Mouse (Mus musculus): Measurements from ENCODE around the gene Mllt6.

DNA sequence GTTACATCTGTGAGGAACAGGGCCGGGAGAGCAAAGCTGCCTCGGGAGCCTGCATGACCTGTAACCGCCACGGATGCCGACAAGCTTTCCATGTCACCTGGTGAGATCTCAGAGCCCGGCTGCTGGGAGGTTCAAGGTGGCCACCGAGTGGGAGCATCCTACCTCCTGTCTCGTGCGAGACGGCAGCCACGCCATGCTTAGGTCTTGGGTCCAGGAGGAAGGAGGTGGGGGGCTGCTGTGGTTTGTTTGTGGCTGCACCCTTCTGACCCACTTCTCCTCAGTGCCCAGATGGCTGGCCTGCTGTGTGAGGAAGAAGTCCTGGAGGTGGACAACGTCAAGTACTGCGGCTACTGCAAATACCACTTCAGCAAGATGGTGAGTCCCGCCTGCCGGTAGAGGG, 3.6 kb downstream of the Mllt6 start:
- TF ChIP-seq POLR2A (IDR thresholded peaks at IDR 0.05; ENCODE audit: extremely low read depth, insufficient read depth, low read length) (no peak), CTCF (IDR thresholded peaks at IDR 0.05; ENCODE audit: extremely low read depth, insufficient read depth, low read length) (no peak)

All from cortical plate, adult 2 months (tissue).